Comparison of ENCODE assay signal across 8 mouse cellular contexts in the genomic region with DNA sequence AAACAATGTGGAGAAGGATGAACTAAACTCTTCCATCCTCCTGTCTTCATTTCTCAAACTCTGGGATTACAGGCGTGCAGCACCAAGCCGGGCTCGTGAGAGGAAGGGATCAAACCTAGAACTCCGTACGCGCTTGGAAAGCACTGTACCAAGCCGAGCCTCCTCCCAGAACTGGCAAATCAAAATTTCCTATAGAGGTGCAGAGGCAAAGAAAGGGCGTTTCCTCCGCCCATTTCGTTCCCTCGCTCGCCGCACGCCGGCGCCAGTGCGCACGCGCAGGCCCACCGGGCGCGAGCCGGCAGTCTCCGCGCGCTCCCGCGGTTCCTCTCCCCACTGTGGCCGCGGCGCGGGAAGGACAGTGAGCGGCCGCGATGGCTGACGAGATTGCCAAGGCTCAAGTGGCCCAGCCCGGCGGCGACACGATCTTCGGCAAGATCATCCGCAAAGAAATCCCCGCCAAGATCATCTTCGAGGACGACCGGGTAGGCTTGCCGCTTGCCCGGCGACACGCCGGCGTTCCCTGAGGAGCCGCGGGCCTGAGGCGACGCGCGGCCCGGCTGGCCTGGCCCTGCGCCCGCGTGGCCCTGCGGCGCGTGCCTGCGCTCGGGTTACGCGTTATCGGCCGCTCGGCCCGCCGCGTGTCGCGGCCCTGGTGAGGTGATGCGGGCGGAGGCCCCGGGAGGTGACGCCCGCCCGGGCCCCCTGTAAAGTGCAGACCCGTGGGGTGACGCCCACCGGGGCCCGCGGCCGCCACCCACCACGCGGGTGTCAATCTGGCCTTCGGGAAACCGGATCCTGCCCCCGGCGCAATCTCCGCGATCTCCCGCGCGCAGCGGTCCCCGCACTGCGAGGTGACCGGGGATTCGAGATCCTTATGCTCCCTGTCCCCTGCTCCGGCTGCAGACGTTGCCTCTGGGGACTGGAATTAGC. TPM values are rescaled to one million over a fixed set of nuclear protein-coding genes. Genes with fewer than 3 reads are reported as not detected.
DNase-seq lines count a peak whose midpoint lies in the region; ATAC-seq lines count a peak whose summit lies in the region.

Gene Hint1 (plus strand): TSS at position 265 of the 930 bp plus-strand sequence.

- intact Hi-C loops in gastrocnemius, postnatal 14 days (cut with DNase I; ENCODE audit: low total_unique reads): no loop called here

- H3K36me3 ChIP-seq in megakaryocyte, embryonic 14.5 days (replicated peaks; ENCODE audit: low read length): peaks cover 19% of the 10 kb centered on the region

- DNase-seq in adrenal gland, adult (ENCODE audit: inconsistent age in 2 of 2, low spot score in 1 of 2): peak; percentile 94 to 98
- peak; percentile 95 for DNase-seq in embryo, embryonic 10 days (ENCODE audit: low spot score)
- peak; percentile 91 for DNase-seq in gastrocnemius, postnatal 14 days
- DNase-seq in left cerebral cortex, adult 9 months (ENCODE audit: low spot score in 2 of 2): peak; percentile 82 to 93
- DNase-seq in right cerebral cortex, adult 2 months (ENCODE audit: low spot score in 2 of 2): peak; percentile 92 to 93
- peak; percentile 59 for DNase-seq in urinary bladder, postnatal 10 days (ENCODE audit: low spot score)

- no peaks in the 10 kb centered on the region for H3K9me3 ChIP-seq in megakaryocyte, embryonic 14.5 days

- peak within 1 kb of the TSS; percentile 97 for H3K4me3 ChIP-seq in megakaryocyte, embryonic 14.5 days (replicated peaks)

- ATAC-seq in inflammation-experienced regulatory T-cells, adult 6 months: peak; percentile 86

- peaks cover 69% of the 10 kb centered on the region for H3K4me1 ChIP-seq in megakaryocyte, embryonic 14.5 days

- no peaks in the 10 kb centered on the region for H3K27me3 ChIP-seq in megakaryocyte, embryonic 14.5 days (replicated peaks)

RNA-seq across cellular contexts. Expression of gene Hint1, which starts in this region (rescaled TPM):
- 100 to 1,000 TPM; 192 to 195 TPM for total RNA-seq in gastrocnemius, postnatal 14 days (2021)
- polyA plus RNA-seq in inflammation-experienced regulatory T-cells, adult 6 months (2017; shearing (Covaris generic)): 100 to 1,000 TPM; 423 to 700 (median 441) TPM
- polyA plus RNA-seq in megakaryocyte, embryonic 14.5 days (2012; ENCODE audit: insufficient read depth, low replicate concordance): 289 and 879 TPM in 2 replicates

Comparison
In these comparisons a context has a peak if more than half of its experiments do, and no peak if none do; other contexts are left out.
1. Peak in every context shown above with its lines: DNase-seq, ATAC-seq and H3K4me3 ChIP-seq.